Mouse (Mus musculus) bone marrow macrophage, adult 2 months (primary cell): Measurements from ENCODE around the gene Acot10.

ENCODE experiments used
- CTCF ChIP-seq: IDR thresholded peaks from 2 replicates; pipeline ENCODE4 v1.5.1; 2012; ENCODE audit warnings: low read depth, mild to moderate bottlenecking, low read length, moderate library complexity
- POLR2A ChIP-seq: IDR thresholded peaks from 2 replicates; pipeline ENCODE4 v1.6.1; 2012; ENCODE audit warnings: mild to moderate bottlenecking, low read depth, low read length, borderline replicate concordance

DNA sequence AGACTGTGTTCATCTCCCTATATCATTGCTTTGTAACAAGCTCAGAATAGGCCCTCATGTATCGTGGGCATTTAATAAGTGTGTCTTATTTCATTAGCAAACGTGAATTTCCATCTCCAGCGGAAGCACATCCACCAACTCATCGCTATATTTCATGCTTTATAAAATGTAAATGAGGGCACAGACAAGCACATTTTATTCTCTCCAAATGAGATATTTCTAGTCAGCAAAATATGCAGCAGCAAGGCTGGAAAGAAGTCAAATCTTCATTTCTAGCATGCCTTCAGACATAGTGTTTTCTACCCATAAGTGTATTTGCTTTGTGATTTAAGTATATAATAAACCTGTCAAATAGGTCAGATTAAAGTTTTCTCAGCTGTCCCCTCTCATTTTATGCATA lies 45.3 kb upstream of the Acot10 start:
- TF ChIP-seq CTCF (no peak), POLR2A (no peak)
